Mouse (Mus musculus) G1E (cell line): ENCODE data around the gene Igf1.

Experiments
- CTCF ChIP-seq: IDR thresholded peaks from 2 replicates; pipeline ENCODE4 v1.5.1; 2012; ENCODE audit warnings: low read depth, low read length, inconsistent platforms, mixed read lengths
- GATA1 ChIP-seq: IDR thresholded peaks from 2 replicates; pipeline ENCODE4 v1.6.1; 2012; ENCODE audit warnings: borderline replicate concordance, low read length, inconsistent platforms, mixed read lengths
- GATA2 ChIP-seq: IDR thresholded peaks from 2 replicates; pipeline ENCODE4 v1.6.1; 2012; ENCODE audit warnings: low read depth, low read length, inconsistent platforms, borderline replicate concordance
- POLR2AphosphoS5 ChIP-seq: IDR thresholded peaks from 2 replicates; pipeline ENCODE4 v1.6.1; 2012; ENCODE audit warnings: low read depth, low read length, inconsistent platforms; ENCODE audit not compliant: insufficient replicate concordance
- TAL1 ChIP-seq: conservative IDR thresholded peaks from 2 replicates; pipeline ENCODE4 v1.6.1; 2012; ENCODE audit warnings: low read depth, low read length, inconsistent platforms, mixed read lengths

DNA sequence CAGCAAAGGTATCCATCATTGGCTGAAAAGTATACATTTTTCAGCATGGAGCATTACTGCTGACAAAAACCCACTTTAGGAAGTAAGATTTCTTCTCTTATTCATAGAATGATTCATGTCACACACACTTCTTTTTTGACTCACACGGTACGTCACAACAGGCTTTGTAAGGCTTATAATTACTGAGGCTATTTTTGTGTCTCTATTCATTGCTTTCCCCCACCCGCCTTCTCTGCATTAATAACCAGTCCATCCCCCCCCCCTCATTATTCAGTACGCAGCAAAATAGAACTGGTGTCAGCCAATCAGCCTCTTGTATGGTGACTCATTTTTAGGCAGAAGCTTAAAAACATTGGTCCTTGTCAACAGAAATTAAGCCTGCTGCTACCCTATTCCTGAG is 41.2 kb upstream of the Igf1 start:
- TF ChIP-seq CTCF = no peak
- TF ChIP-seq GATA1 = no peak
- no peak for TF ChIP-seq GATA2
- TF ChIP-seq POLR2AphosphoS5 = no peak
- no peak for TF ChIP-seq TAL1
